Mouse (Mus musculus) c-Kit-positive CD71-positive TER-119-positive erythroid progenitor cells, embryonic 14.5 days (primary cell): ENCODE results near the gene Pom121.

Source experiments
- DNase-seq: peaks from one replicate; pipeline ENCODE4 v3.0.0-alpha.2; 2013; ENCODE audit warnings: low spot score

The Pom121 gene

DNA sequence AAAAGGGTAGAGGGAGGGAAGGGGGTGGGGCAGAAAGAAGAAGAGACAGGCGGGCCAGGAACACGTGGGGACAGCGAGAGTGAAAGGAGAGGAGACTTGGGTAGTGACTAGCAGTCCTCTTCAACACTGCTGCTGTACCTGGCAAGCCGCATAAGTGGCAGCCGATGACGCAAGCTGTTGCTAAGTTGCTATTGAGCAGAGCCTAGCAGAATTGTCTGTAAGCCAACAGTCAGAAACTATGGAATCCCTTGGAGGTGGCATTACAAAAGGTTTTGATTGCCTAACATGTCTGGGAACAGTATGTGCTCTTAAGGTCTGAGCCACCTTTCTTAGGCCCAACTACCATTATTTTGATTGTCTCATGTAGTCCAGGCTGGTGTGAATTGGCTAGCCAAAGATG lies 26.0 kb downstream of the Pom121 start:
- DNase-seq: no peak

DNA sequence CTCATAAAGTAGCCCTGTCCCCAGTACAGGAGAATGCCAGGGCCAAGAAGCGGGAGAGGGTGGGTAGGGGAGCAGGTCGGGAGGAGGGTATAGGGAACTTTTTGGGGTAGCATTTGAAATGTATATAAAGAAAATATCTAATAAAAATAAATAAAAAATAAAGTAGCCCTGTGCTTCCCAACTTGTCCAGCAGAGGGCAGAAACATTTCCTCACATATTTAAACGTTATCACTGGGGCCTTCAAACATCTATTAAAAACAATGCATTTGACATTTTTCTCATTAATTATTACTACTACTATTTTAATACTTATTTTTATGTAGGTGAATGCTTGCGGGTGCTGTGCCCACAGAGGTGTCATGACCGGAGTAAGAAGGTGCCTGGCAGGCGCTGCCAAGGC lies 26.5 kb downstream of the Pom121 start:
- no peak for DNase-seq

DNA sequence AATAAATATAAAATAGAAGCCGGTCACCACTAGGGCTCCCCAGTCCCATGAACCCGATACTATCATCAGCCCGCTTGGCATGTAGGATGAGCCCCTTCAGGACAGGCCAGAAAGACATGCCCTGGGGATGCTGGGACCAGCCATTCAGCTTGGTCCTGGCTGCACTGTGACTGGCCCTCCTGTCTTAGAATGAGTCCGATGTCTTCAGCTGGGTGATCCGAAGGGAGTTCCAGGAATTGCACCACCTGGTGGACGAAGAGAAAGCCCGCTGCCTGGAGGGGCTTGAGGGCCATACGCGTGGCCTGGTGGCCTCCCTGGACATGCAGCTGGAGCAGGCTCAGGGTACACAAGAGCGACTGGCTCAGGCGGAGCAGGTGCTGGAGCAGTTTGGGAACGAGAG lies 30.8 kb downstream of the Pom121 start:
- DNase-seq: no peak

DNA sequence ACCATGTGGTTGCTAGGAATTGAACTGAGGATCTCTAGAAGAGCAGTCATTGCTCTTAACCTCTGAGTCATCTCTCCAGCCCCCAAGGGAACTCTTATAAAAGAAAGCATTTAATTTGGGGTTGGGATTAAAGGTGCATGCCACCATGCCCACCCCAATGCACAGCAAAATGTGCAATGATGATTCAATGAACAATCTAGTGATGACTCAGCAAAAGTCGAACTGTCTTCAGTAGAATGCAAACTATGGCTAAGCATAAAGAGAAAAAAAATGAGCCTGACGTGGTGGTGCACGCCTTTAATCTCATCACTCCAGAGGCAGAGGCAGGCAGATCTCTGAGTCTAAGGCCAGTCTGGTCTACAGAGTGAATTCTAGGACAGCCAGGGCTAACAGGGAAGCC lies 31.8 kb downstream of the Pom121 start:
- DNase-seq: no peak

DNA sequence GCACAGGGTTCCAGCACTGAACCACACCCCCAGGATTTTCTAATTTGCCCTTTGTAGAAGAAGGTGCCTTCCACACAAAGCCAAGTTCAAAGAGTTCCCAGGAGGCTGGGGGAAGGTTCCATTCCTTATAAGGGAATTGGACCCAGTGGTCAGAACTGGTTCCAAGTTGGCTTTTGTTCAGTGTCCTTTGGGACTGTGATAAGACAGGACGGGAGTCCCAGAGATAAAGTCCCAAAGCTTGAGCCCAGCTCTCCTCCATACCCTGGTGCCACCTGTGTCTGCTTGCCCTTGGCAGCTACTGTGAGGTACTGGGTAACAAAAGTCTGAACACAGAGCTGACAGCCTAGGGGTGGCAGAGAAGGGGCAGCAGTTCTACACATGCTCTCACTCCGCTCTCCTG lies 34.6 kb downstream of the Pom121 start:
- DNase-seq: no peak

DNA sequence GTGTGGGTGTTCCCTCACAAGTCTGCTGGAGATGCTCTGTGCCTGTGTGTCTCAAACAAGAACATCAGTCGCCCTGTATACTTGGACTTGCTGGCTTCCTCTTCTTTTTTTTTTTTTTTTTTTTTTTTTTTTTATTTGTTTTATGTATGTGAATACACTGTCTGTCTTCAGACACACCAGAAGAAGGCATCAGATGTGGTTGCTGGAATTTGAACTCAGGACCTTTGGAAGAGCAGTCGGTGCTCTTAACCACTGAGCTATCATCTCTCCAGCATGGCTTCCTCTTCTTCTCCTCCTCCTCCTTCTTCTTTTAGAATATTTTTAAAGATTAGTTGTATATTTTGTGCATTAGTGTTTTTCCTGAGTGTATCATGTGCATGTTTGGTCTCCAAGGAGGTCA lies 36.8 kb downstream of the Pom121 start:
- no peak for DNase-seq

DNA sequence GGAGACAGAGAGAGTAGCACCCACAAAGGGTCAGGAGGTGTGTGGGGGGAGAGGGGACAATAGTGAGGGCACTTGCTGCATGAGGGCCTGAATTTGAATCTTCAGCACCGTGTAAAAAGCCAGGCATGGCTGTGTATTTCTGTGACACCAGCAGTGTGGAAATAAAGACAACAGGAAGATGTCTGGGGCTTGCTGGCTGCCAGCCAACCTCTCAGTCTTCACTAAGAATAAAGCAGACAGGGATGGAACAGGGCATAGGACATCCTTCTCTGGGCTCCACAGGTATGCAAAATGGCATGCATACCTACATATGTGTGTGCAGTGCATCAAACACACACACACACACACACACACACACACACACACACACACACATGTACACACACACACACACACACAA lies 38.3 kb downstream of the Pom121 start:
- DNase-seq: no peak

DNA sequence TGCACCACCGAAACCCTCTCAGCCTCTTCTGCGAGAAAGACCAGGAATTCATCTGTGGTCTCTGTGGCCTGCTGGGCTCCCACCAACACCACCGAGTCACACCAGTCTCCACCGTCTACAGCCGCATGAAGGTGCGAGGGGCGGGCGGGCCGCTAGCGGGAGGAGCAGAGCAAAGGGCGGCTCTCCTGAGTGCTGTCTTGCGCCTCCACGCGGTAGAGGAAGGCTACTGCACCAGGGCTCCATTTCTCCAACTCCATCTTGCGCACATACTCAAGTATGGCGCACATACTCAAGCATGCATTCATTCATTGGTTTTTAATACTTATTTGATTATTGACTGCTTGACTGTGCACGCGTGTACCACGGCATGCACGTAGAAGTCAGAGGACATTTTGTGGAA lies 40.8 kb downstream of the Pom121 start:
- peak; percentile 26 for DNase-seq

DNA sequence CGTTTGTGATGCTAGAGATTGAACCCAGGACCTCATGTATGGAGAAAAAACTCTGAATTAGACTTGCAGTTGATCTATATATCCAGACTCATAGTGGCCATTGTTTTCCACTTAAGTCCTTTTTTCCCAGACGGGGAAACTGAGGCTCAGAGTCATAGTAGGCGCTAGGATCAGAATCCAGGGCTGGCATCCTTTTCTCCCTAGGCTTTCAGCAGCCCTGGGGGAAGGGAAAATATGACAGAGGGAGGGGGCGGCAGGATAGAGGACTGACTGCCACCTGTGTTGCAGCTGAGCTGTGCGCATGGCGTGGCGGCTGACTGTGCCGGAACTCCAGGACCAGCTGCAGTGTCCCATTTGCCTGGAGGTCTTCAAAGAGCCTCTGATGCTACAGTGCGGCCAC lies 41.4 kb downstream of the Pom121 start, which contains the start of gene Trim50:
Gene Trim50 (plus strand): TSS at position 301 of the 400 bp plus-strand sequence.
- DNase-seq: no peak

DNA sequence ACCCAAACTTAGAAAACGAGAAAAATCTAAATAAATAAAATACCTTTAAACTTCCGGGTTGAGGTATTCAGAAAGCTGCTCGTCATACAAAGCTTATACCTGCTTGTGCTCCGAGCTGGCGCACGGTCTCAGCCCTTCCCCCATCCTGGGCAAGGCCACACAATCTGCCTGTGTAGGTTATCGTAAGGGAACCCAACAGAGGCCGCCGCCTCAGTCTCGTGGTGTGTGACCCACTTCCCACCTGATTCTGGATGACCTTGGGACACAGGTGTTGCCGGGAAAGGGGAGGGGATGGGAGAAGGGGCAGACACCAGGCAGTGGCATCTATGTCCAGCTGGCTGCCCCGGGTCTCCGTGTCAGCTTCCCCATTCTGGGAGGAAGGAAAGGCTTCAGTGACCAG lies 42.7 kb downstream of the Pom121 start:
- DNase-seq: no peak

DNA sequence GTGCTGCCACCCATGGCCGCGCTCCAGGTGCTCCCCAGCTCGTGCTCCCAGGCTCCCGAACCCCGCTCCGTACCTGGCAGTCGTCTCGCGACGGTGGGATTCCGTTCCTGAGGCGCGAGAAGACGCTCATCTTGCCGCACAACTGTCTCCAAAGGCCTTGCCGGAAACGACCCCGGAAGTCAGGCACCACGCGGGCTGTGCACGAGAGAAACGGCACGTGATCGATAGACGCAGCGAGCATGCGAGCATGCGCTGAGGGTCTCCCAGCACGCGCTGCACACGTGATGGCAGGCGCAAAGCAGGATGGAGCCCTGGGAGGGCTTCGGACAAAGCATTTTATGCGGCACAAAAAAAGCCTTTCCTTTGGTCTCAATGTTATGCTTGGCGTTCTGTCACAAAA lies 44.5 kb downstream of the Pom121 start, which contains the start of gene Fkbp6:
Gene Fkbp6 (minus strand): TSS at position 183 of the 400 bp plus-strand sequence.
- DNase-seq: no peak

DNA sequence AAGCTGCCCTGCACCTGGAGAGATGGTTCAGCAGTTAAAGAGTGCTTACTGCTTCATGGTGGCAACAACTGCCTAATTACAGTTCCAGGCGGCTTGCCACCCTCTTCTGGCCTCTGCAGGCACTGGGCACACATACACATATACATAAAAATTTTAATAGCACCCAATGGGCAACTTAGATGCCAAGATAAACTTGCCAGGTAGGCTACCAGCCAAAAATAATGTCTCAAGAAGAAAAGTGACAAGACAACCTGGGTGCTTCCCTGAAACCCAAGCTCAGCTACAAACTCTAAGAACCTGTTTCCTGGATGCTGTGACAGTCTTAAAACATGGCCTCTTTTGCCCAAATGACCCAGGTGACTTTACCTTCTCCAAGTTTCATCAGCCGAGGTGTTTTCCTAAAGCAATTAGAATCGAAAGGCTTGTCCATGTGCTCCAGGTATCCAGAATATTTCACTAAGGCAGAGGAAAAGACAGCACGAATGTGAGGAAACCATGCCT lies 46.8 kb downstream of the Pom121 start:
- no peak for DNase-seq

DNA sequence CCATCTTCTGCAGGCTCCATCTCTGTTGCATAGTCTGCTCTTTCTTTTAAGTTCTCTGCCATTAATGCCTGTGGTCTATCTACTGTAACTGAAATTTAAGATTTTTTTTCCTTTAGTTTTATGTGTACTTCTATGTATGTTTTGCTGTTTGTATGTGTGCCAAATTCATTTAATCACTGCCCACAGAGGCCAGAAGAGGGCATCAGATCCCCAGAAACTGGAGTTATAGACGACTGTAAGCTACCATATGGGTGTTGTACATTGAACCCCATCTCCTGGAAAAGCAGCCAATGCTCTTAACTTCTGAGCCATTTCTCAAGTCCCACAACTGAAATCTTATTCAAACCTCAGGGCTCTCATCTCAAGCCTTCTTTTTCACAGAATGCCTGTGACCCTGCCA lies 47.9 kb downstream of the Pom121 start:
- no peak for DNase-seq

DNA sequence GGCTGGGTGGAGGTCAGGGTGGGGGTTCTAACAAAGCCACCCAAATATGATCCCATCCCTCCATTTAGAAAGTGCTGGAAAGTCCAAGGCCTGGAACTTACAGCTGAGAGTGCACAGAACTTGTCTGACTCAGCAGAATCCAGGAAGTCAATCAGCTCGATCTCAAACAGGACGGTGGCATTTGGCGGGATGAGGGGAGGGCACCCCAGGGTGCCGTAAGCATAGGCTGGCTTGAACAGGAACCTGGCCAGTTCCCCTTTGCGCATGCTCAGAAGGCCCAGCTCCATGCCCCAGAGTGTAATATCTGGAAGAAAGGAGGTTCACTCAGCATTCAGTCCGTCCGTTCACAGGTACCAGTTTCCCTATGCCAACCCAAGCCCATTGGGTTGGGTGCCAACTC lies 48.4 kb downstream of the Pom121 start:
- DNase-seq: no peak

DNA sequence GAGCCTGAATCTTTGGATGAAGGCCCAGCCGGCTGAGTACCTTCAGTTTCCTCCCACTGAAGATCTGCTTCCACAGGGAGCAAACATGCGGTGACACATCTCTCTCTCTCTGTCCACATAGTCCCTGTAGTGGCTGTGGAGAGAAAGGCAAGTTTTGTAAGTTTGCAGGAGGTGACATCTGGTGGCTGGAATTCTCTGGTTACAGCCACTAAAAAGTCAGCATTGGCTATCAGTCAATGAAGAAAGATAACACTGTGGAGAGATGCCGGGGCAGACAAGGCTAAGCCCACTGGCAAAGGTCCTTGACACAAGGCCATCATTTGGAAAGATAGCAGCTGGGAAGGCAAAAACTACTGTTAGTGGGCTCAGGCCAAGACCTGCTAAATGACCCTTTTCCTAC lies 56.8 kb downstream of the Pom121 start:
- no peak for DNase-seq

DNA sequence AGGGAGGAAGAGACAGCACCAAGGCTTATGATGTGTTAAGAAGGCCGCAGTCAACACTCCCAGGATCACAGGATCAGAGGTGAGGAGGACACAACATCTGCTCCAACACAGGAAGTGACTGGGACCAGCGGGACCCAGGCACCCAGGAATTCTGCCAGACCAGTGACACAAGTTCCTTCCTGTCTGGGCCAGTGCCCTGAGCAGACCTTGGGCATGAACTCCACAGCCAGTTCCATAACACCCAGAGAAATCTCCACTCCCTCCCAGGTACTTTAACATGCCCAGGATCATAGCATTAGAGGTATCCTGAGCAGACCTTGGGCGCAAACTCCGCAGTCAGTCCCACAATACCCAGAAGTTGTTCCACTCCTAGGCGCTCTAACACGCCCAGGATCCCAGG lies 63.2 kb downstream of the Pom121 start:
- DNase-seq: no peak

DNA sequence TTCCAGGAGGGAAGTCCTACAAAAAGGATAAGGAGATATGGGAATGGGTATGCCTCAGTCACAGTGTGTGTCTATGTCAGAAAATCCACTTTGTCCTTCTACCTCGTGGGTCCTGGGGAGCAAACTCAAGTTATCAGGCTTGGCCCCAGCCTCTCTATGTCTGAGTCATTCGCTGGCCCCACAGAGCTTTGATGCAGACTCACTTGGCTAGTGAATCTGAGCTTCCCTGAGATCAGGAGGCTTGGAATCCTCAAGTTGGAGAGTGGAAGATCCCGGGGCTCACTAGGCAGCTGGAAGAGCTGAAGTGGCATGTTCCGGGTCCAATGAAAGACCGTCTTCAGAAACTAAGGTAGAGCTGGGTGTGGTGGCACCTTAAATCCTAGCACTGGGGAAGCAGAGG lies 64.1 kb downstream of the Pom121 start:
- DNase-seq: no peak

DNA sequence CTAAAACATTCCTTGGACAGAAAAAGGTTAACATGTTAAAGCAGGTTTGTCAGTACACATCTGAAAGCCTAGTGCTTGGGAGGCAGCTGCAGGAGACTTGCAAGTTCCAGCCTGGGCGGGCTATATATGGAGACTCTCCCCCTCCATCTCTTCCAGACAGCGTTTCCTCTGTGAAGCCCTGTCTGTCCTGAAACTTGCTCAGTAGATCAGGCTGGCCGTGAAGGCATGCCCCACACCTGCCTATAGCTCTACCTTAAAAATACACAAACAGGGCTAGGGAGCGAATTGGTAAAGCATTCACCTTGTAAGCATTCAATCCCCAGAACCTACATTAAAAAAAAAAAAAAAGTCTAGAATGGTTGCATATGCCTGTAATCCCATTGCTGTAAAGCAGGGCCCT lies 64.9 kb downstream of the Pom121 start:
- no peak for DNase-seq
